Mouse (Mus musculus) midbrain, embryonic 11.5 days (tissue): ENCODE measurements at regions not wholly inside any gene's neighbourhood (a gene's known extent, or its start where the extent isn't known, plus 50 kb on each side); places are given as distances from the start of the nearest gene placed in this dataset.

Experiments used
- ATAC-seq: fragments of 200-750 bp; cut with Nextera tagmentation; 2 replicates; pipeline ENCODE4 v1.8.0; 2017; ENCODE audit warnings: moderate TSS enrichment, moderate library complexity; ENCODE audit not compliant: low FRiP score
- DNase-seq: peaks from one replicate; pipeline ENCODE4 v3.0.0; 2015; ENCODE audit warnings: low spot score; ENCODE audit errors: missing footprints
- H3K27ac ChIP-seq: fragments of 300-500 bp; sonication (generic); 2 replicates; pipeline ENCODE4 v1.5.1; 2014; ENCODE audit warnings: low read depth, low read length
- H3K27me3 ChIP-seq: fragments of 300-500 bp; sonication (generic); 2 replicates; pipeline ENCODE4 v1.6.1; 2014; ENCODE audit warnings: mild to moderate bottlenecking, low read length, moderate library complexity, mixed read lengths; ENCODE audit not compliant: control insufficient read depth, insufficient read depth
- H3K36me3 ChIP-seq: fragments of 300-500 bp; sonication (generic); 2 replicates; pipeline ENCODE4 v1.6.1; 2014; ENCODE audit warnings: mild to moderate bottlenecking, low read length, moderate library complexity, mixed read lengths; ENCODE audit not compliant: control insufficient read depth, insufficient read depth
- H3K4me1 ChIP-seq: fragments of 300-500 bp; sonication (generic); 2 replicates; pipeline ENCODE4 v1.6.1; 2014; ENCODE audit warnings: low read length; ENCODE audit not compliant: control insufficient read depth, insufficient read depth
- H3K4me2 ChIP-seq: fragments of 300-500 bp; sonication (generic); 2 replicates; pipeline ENCODE4 v1.6.1; 2014; ENCODE audit warnings: mild to moderate bottlenecking, moderate library complexity
- H3K4me3 ChIP-seq: fragments of 300-500 bp; sonication (generic); 2 replicates; pipeline ENCODE4 v1.5.1; 2014; ENCODE audit warnings: low read depth, low read length
- H3K9ac ChIP-seq: fragments of 300-500 bp; sonication (generic); 2 replicates; pipeline ENCODE4 v1.6.1; 2014; ENCODE audit warnings: low read length
- H3K9me3 ChIP-seq: fragments of 300-500 bp; sonication (generic); 2 replicates; pipeline ENCODE4 v1.6.1; 2016; ENCODE audit warnings: low read length; ENCODE audit not compliant: control insufficient read depth
- WGBS: fragments of 180-500 bp; shearing (Covaris S2); extraction: QIAGEN DNeasy Blood & Tissue Kit; methylation state at CpG from one replicate; pipeline ENCODE4 v1.1.7; 2014; 5-methylcytosine and 5-hydroxymethylcytosine counted together

DNA sequence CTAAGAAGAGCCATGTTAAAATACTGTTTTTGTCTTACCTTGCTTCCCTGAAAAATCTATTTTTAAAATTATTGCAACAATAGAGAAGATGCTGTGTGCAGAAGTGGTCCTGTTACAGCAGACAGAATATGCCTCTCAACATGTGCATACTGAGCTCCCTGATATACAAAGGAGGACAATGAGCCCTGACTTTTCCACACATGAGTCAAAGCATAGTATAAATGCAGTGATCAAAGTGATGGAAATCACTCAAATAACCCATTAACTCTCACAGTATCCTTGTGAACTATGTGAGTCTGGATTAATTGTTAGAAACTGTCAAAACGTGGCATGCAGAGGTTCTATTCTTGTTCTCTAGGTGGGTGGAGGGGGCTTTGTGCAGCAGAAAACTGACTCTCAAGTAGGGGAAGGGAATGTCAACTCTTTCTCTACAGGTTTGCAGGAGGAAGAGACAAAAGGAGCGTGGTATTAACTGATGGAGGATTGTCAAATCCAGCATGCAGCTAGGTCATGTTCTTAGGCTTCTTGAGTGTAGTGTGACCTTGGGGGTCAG lies 337.5 kb upstream of the Rarb start:
- 61% methylated on average over 2 of the region's 2 CpGs for WGBS
- Histone ChIP-seq H3K4me1 (no peaks in the 10 kb centered on the region), H3K36me3 (no peaks in the 10 kb centered on the region), H3K9ac (no peak overlapping the region), H3K27ac (no peak overlapping the region), H3K27me3 (no peaks in the 10 kb centered on the region), H3K4me3 (no peak overlapping the region), H3K9me3 (no peaks in the 10 kb centered on the region), H3K4me2 (no peak overlapping the region)
- DNase-seq (no peak), ATAC-seq (no peak)

GRCm38 (mm10) chr14:17120679-17121078 lies 301.7 kb upstream of the Rarb start:
- no peaks in the 10 kb centered on the region for H3K36me3 ChIP-seq
- H3K4me2 ChIP-seq: no peak overlapping the region
- DNase-seq (no peak), ATAC-seq (no peak)
- H3K9ac ChIP-seq: no peak overlapping the region
- H3K9me3 ChIP-seq: no peaks in the 10 kb centered on the region
- no peak overlapping the region for H3K4me3 ChIP-seq
- WGBS: 79% methylated on average over 1 of the region's 1 CpGs
- no peak overlapping the region for H3K27ac ChIP-seq
- H3K4me1 ChIP-seq: no peaks in the 10 kb centered on the region
- no peaks in the 10 kb centered on the region for H3K27me3 ChIP-seq

DNA sequence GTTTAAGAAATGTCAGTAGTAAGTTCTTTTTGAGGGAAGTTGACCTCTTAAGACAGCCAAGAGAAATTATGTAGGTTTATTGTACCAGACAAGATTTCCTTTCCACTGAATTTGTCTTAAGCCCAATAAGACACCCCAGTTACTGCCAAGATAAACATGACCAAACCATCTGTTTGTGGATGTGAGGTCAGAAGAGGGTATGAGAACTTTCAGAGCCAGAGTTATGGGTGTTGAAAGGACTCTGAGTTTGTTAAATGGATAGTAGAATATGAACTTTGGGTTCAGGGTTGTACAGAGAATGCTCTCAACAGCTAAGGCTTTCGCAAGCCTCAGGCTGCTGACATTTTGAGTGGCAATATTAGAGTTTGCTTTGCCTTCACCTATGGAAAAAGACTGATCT lies 287.7 kb upstream of the Rarb start:
- DNase-seq (no peak), ATAC-seq (no peak)
- H3K9ac ChIP-seq: no peak overlapping the region
- no peak overlapping the region for H3K4me2 ChIP-seq
- no peaks in the 10 kb centered on the region for H3K9me3 ChIP-seq
- no peak overlapping the region for H3K4me3 ChIP-seq
- WGBS: 85% methylated on average over 1 of the region's 1 CpGs
- no peak overlapping the region for H3K27ac ChIP-seq
- H3K27me3 ChIP-seq: no peaks in the 10 kb centered on the region
- H3K36me3 ChIP-seq: no peaks in the 10 kb centered on the region
- no peaks in the 10 kb centered on the region for H3K4me1 ChIP-seq

GRCm38 (mm10) chr14:17102486-17102885 lies 283.5 kb upstream of the Rarb start:
- H3K27me3 ChIP-seq: no peaks in the 10 kb centered on the region
- H3K4me3 ChIP-seq: no peak overlapping the region
- H3K36me3 ChIP-seq: no peaks in the 10 kb centered on the region
- DNase-seq (no peak), ATAC-seq (no peak)
- no peak overlapping the region for H3K4me2 ChIP-seq
- no peaks in the 10 kb centered on the region for H3K9me3 ChIP-seq
- H3K9ac ChIP-seq: no peak overlapping the region
- H3K4me1 ChIP-seq: no peaks in the 10 kb centered on the region
- H3K27ac ChIP-seq: no peak overlapping the region

- peak; percentile 58 for ATAC-seq
- Histone ChIP-seq H3K27me3 (no peaks in the 10 kb centered on the region), H3K4me1 (peaks cover 6% of the 10 kb centered on the region; the same call in 1 of the 2 replicates), H3K9ac (no peak overlapping the region), H3K4me2 (no peak overlapping the region), H3K4me3 (no peak overlapping the region), H3K9me3 (no peaks in the 10 kb centered on the region), H3K27ac (no peak overlapping the region), H3K36me3 (no peaks in the 10 kb centered on the region)
- 28% methylated on average over 4 of the region's 4 CpGs for WGBS
- DNase-seq: no peak
Observed at GRCm38 (mm10) chr14:17090573-17090937, 271.6 kb upstream of the Rarb start.

- ATAC-seq (peak; percentile 48), DNase-seq (no peak)
- no peaks in the 10 kb centered on the region for H3K9me3 ChIP-seq
- H3K27me3 ChIP-seq: no peaks in the 10 kb centered on the region
- no peak overlapping the region for H3K27ac ChIP-seq
- H3K9ac ChIP-seq: no peak overlapping the region
- H3K36me3 ChIP-seq: no peaks in the 10 kb centered on the region
- 24% methylated on average over 3 of the region's 3 CpGs for WGBS
- H3K4me2 ChIP-seq: no peak overlapping the region
- H3K4me1 ChIP-seq: peaks cover 6% of the 10 kb centered on the region; the same call in 1 of the 2 replicates
- no peak overlapping the region for H3K4me3 ChIP-seq
Observed at GRCm38 (mm10) chr14:17089640-17090572, 270.9 kb upstream of the Rarb start.

DNA sequence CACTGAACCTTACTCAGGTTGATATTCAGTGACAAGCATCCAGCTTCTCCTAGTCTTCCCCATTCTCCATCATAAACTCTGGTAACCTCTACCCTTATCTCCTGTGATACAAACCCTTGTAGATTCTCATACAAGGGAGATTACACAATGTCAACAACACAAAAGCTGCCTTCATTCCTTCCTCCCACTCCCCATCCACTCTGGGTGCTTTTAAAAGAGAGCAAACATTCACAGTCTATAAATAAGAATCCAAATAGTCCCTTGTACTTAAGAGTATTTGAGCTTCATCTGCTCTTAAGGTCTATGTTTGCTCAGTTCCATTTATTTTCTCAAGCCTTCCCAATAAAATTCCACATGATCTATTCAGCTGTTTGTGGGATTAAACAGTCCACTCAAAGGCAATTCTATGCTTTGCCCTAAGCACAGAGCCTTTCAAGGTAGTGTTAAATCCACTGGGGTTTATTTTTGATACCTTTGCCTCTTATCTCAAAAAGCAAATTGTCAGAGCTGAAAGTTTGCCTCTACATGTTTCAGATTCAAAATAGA lies 270.2 kb upstream of the Rarb start:
- Histone ChIP-seq H3K4me1 (peaks cover 6% of the 10 kb centered on the region; the same call in 1 of the 2 replicates), H3K36me3 (no peaks in the 10 kb centered on the region), H3K4me3 (no peak overlapping the region), H3K27ac (no peak overlapping the region), H3K4me2 (no peak overlapping the region), H3K9me3 (no peaks in the 10 kb centered on the region), H3K9ac (no peak overlapping the region), H3K27me3 (no peaks in the 10 kb centered on the region)
- ATAC-seq: no peak
- no peak for DNase-seq

GRCm38 (mm10) chr14:17087828-17088227 lies 268.9 kb upstream of the Rarb start:
- H3K9me3 ChIP-seq: no peaks in the 10 kb centered on the region
- no peak overlapping the region for H3K9ac ChIP-seq
- WGBS: 86% methylated on average over 1 of the region's 1 CpGs
- H3K36me3 ChIP-seq: no peaks in the 10 kb centered on the region
- H3K27ac ChIP-seq: no peak overlapping the region
- H3K4me1 ChIP-seq: peaks cover 6% of the 10 kb centered on the region; the same call in 1 of the 2 replicates
- H3K27me3 ChIP-seq: no peaks in the 10 kb centered on the region
- no peak for DNase-seq
- H3K4me3 ChIP-seq: no peak overlapping the region
- ATAC-seq: no peak
- no peak overlapping the region for H3K4me2 ChIP-seq

- ATAC-seq (no peak), DNase-seq (no peak)
- H3K4me1 ChIP-seq: no peaks in the 10 kb centered on the region
- no peak overlapping the region for H3K9ac ChIP-seq
- H3K4me2 ChIP-seq: no peak overlapping the region
- 78% methylated on average over 2 of the region's 2 CpGs for WGBS
- H3K9me3 ChIP-seq: no peaks in the 10 kb centered on the region
- H3K27me3 ChIP-seq: no peaks in the 10 kb centered on the region
- no peaks in the 10 kb centered on the region for H3K36me3 ChIP-seq
- no peak overlapping the region for H3K27ac ChIP-seq
- no peak overlapping the region for H3K4me3 ChIP-seq
Observed at GRCm38 (mm10) chr14:17083907-17084306, 265.0 kb upstream of the Rarb start.
